Mouse (Mus musculus) stomach, postnatal 0 days (tissue): ENCODE measurements around the gene Olfr960.

Experiments
- CTCF ChIP-seq: IDR thresholded peaks from 2 replicates; pipeline ENCODE4 v1.5.1; 2016; ENCODE audit warnings: antibody characterized with exemption, low read depth, mild to moderate bottlenecking, moderate library complexity
- EP300 ChIP-seq: optimal IDR thresholded peaks from 2 replicates; pipeline ENCODE3; 2016; ENCODE audit warnings: antibody characterized with exemption

GRCm38 (mm10) chr9:39608497-39608896 is 12.7 kb upstream of the Olfr960 start:
- TF ChIP-seq CTCF, result no peak
- no peak for TF ChIP-seq EP300
